Mouse (Mus musculus) forebrain, embryonic 11.5 days (tissue): ENCODE results near the gene Rwdd1. TPM values are rescaled to one million over a fixed set of nuclear protein-coding genes. Genes with fewer than 3 reads are reported as not detected.
"Not testable (repeated sequence)": the region's sequence is repeated elsewhere in the genome, so short reads cannot be mapped to it uniquely, and the experiment has no call there.

ENCODE experiments used
- ATAC-seq: fragments of 200-750 bp; cut with Nextera tagmentation; replicated peaks from 2 replicates; pipeline ENCODE4 v1.8.0; 2017; ENCODE audit warnings: moderate TSS enrichment; ENCODE audit not compliant: low FRiP score
- DNase-seq: peaks from one replicate; pipeline ENCODE4 v3.0.0-alpha.2; 2017; ENCODE audit warnings: low spot score
- H3K27ac ChIP-seq: fragments of 300-500 bp; sonication (generic); 2 replicates; pipeline ENCODE4 v1.5.1; 2014; ENCODE audit warnings: low read depth, low read length
- H3K27me3 ChIP-seq: fragments of 300-500 bp; sonication (generic); 2 replicates; pipeline ENCODE4 v1.6.1; 2014; ENCODE audit warnings: mild to moderate bottlenecking, low read length, mixed read lengths; ENCODE audit not compliant: control insufficient read depth, insufficient read depth
- H3K36me3 ChIP-seq: fragments of 300-500 bp; sonication (generic); 2 replicates; pipeline ENCODE4 v1.6.1; 2014; ENCODE audit warnings: mild to moderate bottlenecking, low read length, moderate library complexity, mixed read lengths; ENCODE audit not compliant: control insufficient read depth, insufficient read depth
- H3K4me1 ChIP-seq: fragments of 300-500 bp; sonication (generic); replicated peaks from 2 replicates; pipeline ENCODE4 v1.6.1; 2014; ENCODE audit warnings: low read length, mixed read lengths; ENCODE audit not compliant: control insufficient read depth, insufficient read depth
- H3K4me2 ChIP-seq: fragments of 300-500 bp; sonication (generic); 2 replicates; pipeline ENCODE4 v1.6.1; 2014; ENCODE audit warnings: low read depth, mild to moderate bottlenecking, low read length, moderate library complexity, mixed read lengths; ENCODE audit not compliant: severe bottlenecking
- H3K4me3 ChIP-seq: fragments of 300-500 bp; sonication (generic); 2 replicates; pipeline ENCODE4 v1.5.1; 2014; ENCODE audit warnings: low read depth, low read length
- H3K9ac ChIP-seq: fragments of 300-500 bp; sonication (generic); 2 replicates; pipeline ENCODE4 v1.6.1; 2014; ENCODE audit warnings: low read length
- H3K9me3 ChIP-seq: fragments of 300-500 bp; sonication (generic); 2 replicates; pipeline ENCODE4 v1.6.1; 2016; ENCODE audit warnings: low read length, mixed read lengths; ENCODE audit not compliant: control insufficient read depth
- WGBS: fragments of 180-500 bp; shearing (Covaris S2); extraction: QIAGEN DNeasy Blood & Tissue Kit; methylation state at CpG from one replicate; pipeline ENCODE4 v1.1.7; 2014; 5-methylcytosine and 5-hydroxymethylcytosine counted together
- polyA plus RNA-seq: library from polyadenylated mRNA; unstranded; fragments of >200 nt; fragmentation: Nextera tagmentation; extraction: Ambion mirVana; gene quantifications from 2 replicates; pipeline ENCODE4 v1.2.1, GENCODE M21; 2014

The Rwdd1 gene
- polyA plus RNA-seq, 1 experiment from 2014 or later: 165 TPM

GRCm38 (mm10) chr10:34018746-34019301, 600 bp downstream of the Rwdd1 start:
- under 1% methylated on average over 21 of the region's 21 CpGs for WGBS
- DNase-seq: no peak
- no peaks in the 10 kb centered on the region for H3K36me3 ChIP-seq
- no peaks in the 10 kb centered on the region for H3K9me3 ChIP-seq
- peak overlapping the region; percentile 73 for H3K4me3 ChIP-seq
- H3K4me2 ChIP-seq: peak overlapping the region; percentile 73
- peak overlapping the region; percentile 65 for H3K27ac ChIP-seq
- no peaks in the 10 kb centered on the region for H3K27me3 ChIP-seq
- H3K9ac ChIP-seq: peak overlapping the region; percentile 75
- ATAC-seq: no peak
- peaks cover 4% of the 10 kb centered on the region; the same call in 1 of the 2 replicates for H3K4me1 ChIP-seq

GRCm38 (mm10) chr10:34013241-34013640, 6.2 kb downstream of the Rwdd1 start:
- H3K4me2 ChIP-seq: no peak overlapping the region
- peaks cover 2% of the 10 kb centered on the region; the same call in 1 of the 2 replicates for H3K4me1 ChIP-seq
- no peak overlapping the region for H3K4me3 ChIP-seq
- 95% methylated on average over 2 of the region's 2 CpGs for WGBS
- H3K9ac ChIP-seq: no peak overlapping the region
- no peaks in the 10 kb centered on the region for H3K27me3 ChIP-seq
- H3K36me3 ChIP-seq: no peaks in the 10 kb centered on the region
- H3K9me3 ChIP-seq: no peaks in the 10 kb centered on the region
- ATAC-seq (no peak), DNase-seq (no peak)
- H3K27ac ChIP-seq: no peak overlapping the region

GRCm38 (mm10) chr10:34012581-34012980, 6.8 kb downstream of the Rwdd1 start:
- Histone ChIP-seq H3K36me3 (no peaks in the 10 kb centered on the region; the same call in 1 of the 2 replicates), H3K27me3 (no peaks in the 10 kb centered on the region), H3K9ac (no peak overlapping the region), H3K9me3 (no peaks in the 10 kb centered on the region), H3K4me3 (no peak overlapping the region), H3K27ac (no peak overlapping the region), H3K4me2 (no peak overlapping the region), H3K4me1 (no peaks in the 10 kb centered on the region)
- ATAC-seq (no peak), DNase-seq (no peak)
- 97% methylated on average over 4 of the region's 4 CpGs for WGBS

- Histone ChIP-seq H3K27ac (no peak overlapping the region), H3K4me2 (no peak overlapping the region), H3K27me3 (no peaks in the 10 kb centered on the region), H3K4me3 (no peak overlapping the region), H3K9ac (no peak overlapping the region), H3K36me3 (no peaks in the 10 kb centered on the region; the same call in 1 of the 2 replicates), H3K9me3 (no peaks in the 10 kb centered on the region), H3K4me1 (no peaks in the 10 kb centered on the region)
- DNase-seq (no peak), ATAC-seq (no peak)
These were observed 21.0 kb downstream of the Rwdd1 start for GRCm38 (mm10) chr10:33998397-33998796.

- not testable (repeated sequence) for DNase-seq, H3K36me3 ChIP-seq, H3K27ac ChIP-seq, H3K9ac ChIP-seq, H3K4me2 ChIP-seq, H3K4me1 ChIP-seq, H3K9me3 ChIP-seq, ATAC-seq, H3K27me3 ChIP-seq, H3K4me3 ChIP-seq
- WGBS: 92% methylated on average over 6 of the region's 8 CpGs
These were observed 22.7 kb downstream of the Rwdd1 start for GRCm38 (mm10) chr10:33996686-33997085.

GRCm38 (mm10) chr10:33986771-33987170, 32.7 kb downstream of the Rwdd1 start:
- Histone ChIP-seq H3K4me2 (no peak overlapping the region), H3K9me3 (no peaks in the 10 kb centered on the region), H3K27ac (no peak overlapping the region), H3K9ac (no peak overlapping the region), H3K27me3 (no peaks in the 10 kb centered on the region), H3K4me1 (no peaks in the 10 kb centered on the region), H3K36me3 (no peaks in the 10 kb centered on the region), H3K4me3 (no peak overlapping the region)
- DNase-seq (peak; percentile 77), ATAC-seq (peak; percentile 83)
- 23% methylated on average over 4 of the region's 4 CpGs for WGBS

- H3K4me2 ChIP-seq: no peak overlapping the region
- no peaks in the 10 kb centered on the region for H3K27me3 ChIP-seq
- H3K4me3 ChIP-seq: no peak overlapping the region
- H3K27ac ChIP-seq: no peak overlapping the region
- no peaks in the 10 kb centered on the region for H3K9me3 ChIP-seq
- WGBS: 96% methylated on average over 7 of the region's 7 CpGs
- H3K36me3 ChIP-seq: no peaks in the 10 kb centered on the region
- DNase-seq: no peak
- no peaks in the 10 kb centered on the region for H3K4me1 ChIP-seq
- no peak for ATAC-seq
- no peak overlapping the region for H3K9ac ChIP-seq
These were observed 44.5 kb downstream of the Rwdd1 start for GRCm38 (mm10) chr10:33974781-33975494.

GRCm38 (mm10) chr10:33952509-33952908, 66.9 kb downstream of the Rwdd1 start:
- Histone ChIP-seq H3K27me3 (no peaks in the 10 kb centered on the region), H3K4me1 (0 out of 2 replicates have a peak, but pooled peaks cover 2% of the 10 kb centered on the region), H3K9me3 (no peaks in the 10 kb centered on the region), H3K9ac (no peak overlapping the region), H3K4me3 (no peak overlapping the region), H3K4me2 (no peak overlapping the region), H3K36me3 (no peaks in the 10 kb centered on the region), H3K27ac (no peak overlapping the region)
- no peak for DNase-seq
- ATAC-seq: no peak
- 72% methylated on average over 3 of the region's 3 CpGs for WGBS
